Mouse (Mus musculus): ENCODE results near the gene Hnrnph3. TPM values are rescaled to one million over a fixed set of nuclear protein-coding genes. Genes with fewer than 3 reads are reported as not detected.
A peak's percentile ranks its signal among the peaks of the same experiment; 100 is the strongest.

Gene Hnrnph3
- polyA plus RNA-seq, 1 experiment from 2014 or later, result 116 TPM

- Histone ChIP-seq H3K36me3 (ENCODE audit: insufficient read depth, low read length) (no peaks in the 10 kb centered on the region), H3K27ac (ENCODE audit: low read length) (peak overlapping the region; percentile 100), H3K9me3 (ENCODE audit: low read length) (no peaks in the 10 kb centered on the region), H3K27me3 (ENCODE audit: insufficient read depth, low read length) (no peaks in the 10 kb centered on the region), H3K9ac (replicated peaks; ENCODE audit: low read length) (peak overlapping the region; percentile 100), H3K4me1 (ENCODE audit: insufficient read depth, low read length) (peaks cover 37% of the 10 kb centered on the region), H3K4me3 (ENCODE audit: low read length) (peak overlapping the region; percentile 96), H3K4me2 (replicated peaks; ENCODE audit: low read depth, low read length) (peak overlapping the region; percentile 73)
- 0% methylated on average over 8 of the region's 8 CpGs for WGBS
- ATAC-seq (ENCODE audit: low FRiP score, low TSS enrichment), result peak; percentile 75
Observed at GRCm38 (mm10) chr10:63024580-63024910, 528 bp upstream of the Hnrnph3 start.

- Histone ChIP-seq H3K4me3 (ENCODE audit: low read length) (peak overlapping the region; percentile 96), H3K27ac (ENCODE audit: low read length) (peak overlapping the region; percentile 100), H3K9me3 (ENCODE audit: low read length) (no peaks in the 10 kb centered on the region), H3K27me3 (ENCODE audit: insufficient read depth, low read length) (no peaks in the 10 kb centered on the region), H3K36me3 (ENCODE audit: insufficient read depth, low read length) (no peaks in the 10 kb centered on the region), H3K4me1 (ENCODE audit: insufficient read depth, low read length) (peaks cover 41% of the 10 kb centered on the region), H3K4me2 (replicated peaks; ENCODE audit: low read depth, low read length) (peak overlapping the region; percentile 78), H3K9ac (replicated peaks; ENCODE audit: low read length) (peak overlapping the region; percentile 100)
- peak; percentile 20 for ATAC-seq (ENCODE audit: low FRiP score, low TSS enrichment)
- WGBS, result 0% methylated on average over 64 of the region's 68 CpGs
Observed at GRCm38 (mm10) chr10:63023121-63023748, 782 bp downstream of the Hnrnph3 start.

- Histone ChIP-seq H3K27me3 (ENCODE audit: insufficient read depth, low read length) (no peaks in the 10 kb centered on the region), H3K9me3 (ENCODE audit: low read length) (no peaks in the 10 kb centered on the region), H3K27ac (ENCODE audit: low read length) (peak overlapping the region; percentile 100), H3K4me3 (ENCODE audit: low read length) (peak overlapping the region; percentile 96), H3K4me1 (ENCODE audit: insufficient read depth, low read length) (peaks cover 41% of the 10 kb centered on the region), H3K36me3 (ENCODE audit: insufficient read depth, low read length) (no peaks in the 10 kb centered on the region), H3K9ac (replicated peaks; ENCODE audit: low read length) (peak overlapping the region; percentile 100), H3K4me2 (replicated peaks; ENCODE audit: low read depth, low read length) (peak overlapping the region; percentile 78)
- WGBS, result under 1% methylated on average over 27 of the region's 27 CpGs
- ATAC-seq (ENCODE audit: low FRiP score, low TSS enrichment), result no peak
Observed at GRCm38 (mm10) chr10:63022541-63023120, 1.4 kb downstream of the Hnrnph3 start.

DNA sequence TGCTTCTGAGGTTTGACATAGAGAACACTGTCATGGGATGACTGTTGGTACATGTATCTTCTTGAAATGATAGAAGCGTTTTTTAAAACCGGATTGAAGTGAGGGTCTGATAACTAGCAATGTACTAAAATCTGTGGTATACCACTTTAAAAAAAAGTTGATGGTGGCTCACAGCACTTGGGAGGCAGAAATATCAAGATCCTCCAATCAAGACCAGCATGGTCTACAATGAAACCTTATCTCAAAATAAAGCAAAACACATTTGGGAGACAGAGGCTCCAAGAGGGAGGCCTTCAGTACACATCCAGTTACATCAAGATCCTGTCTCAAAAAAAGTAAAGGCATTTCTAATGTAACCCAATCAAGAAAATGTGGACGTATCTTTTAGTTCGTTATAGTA, 2.3 kb downstream of the Hnrnph3 start:
- Histone ChIP-seq H3K27ac (ENCODE audit: low read length) (no peak overlapping the region), H3K4me1 (ENCODE audit: insufficient read depth, low read length) (peaks cover 41% of the 10 kb centered on the region), H3K9me3 (ENCODE audit: low read length) (no peaks in the 10 kb centered on the region), H3K4me2 (replicated peaks; ENCODE audit: low read depth, low read length) (peak overlapping the region; percentile 78), H3K9ac (replicated peaks; ENCODE audit: low read length) (peak overlapping the region; percentile 100), H3K4me3 (ENCODE audit: low read length) (peak overlapping the region; percentile 96), H3K36me3 (ENCODE audit: insufficient read depth, low read length) (peaks cover 7% of the 10 kb centered on the region), H3K27me3 (ENCODE audit: insufficient read depth, low read length) (no peaks in the 10 kb centered on the region)
- no peak for ATAC-seq (ENCODE audit: low FRiP score, low TSS enrichment)
- 35% methylated on average over 4 of the region's 4 CpGs for WGBS

DNA sequence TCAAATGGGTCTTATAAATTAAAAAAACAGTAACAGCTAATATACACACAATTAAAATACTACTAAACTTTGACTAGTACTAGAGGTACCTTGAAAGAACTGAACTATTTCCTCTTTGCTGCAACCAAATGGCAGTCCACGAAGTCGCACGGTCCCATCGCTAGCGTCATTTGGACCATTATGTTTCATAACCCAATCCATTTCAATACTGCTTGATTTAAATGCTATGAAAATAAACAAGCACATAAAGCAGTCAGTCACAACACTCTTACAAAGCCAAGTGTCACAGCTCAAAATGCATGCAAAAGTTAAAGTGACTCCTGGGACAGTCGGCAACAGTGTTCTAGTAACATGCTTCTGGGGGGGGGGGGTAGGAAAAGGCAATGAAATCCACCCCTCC, 4.7 kb downstream of the Hnrnph3 start:
- no peaks in the 10 kb centered on the region for H3K27me3 ChIP-seq (ENCODE audit: insufficient read depth, low read length)
- WGBS, result 74% methylated on average over 6 of the region's 6 CpGs
- H3K9ac ChIP-seq (replicated peaks; ENCODE audit: low read length), result no peak overlapping the region

GRCm38 (mm10) chr10:63014168-63014567, 9.8 kb downstream of the Hnrnph3 start:
- no peak for ATAC-seq (ENCODE audit: low FRiP score, low TSS enrichment)
- Histone ChIP-seq H3K9ac (replicated peaks; ENCODE audit: low read length) (no peak overlapping the region), H3K4me1 (ENCODE audit: insufficient read depth, low read length) (0 out of 2 replicates have a peak, but pooled peaks cover under 1% of the 10 kb centered on the region), H3K4me2 (replicated peaks; ENCODE audit: low read depth, low read length) (no peak overlapping the region), H3K27ac (ENCODE audit: low read length) (no peak overlapping the region), H3K9me3 (ENCODE audit: low read length) (no peaks in the 10 kb centered on the region), H3K27me3 (ENCODE audit: insufficient read depth, low read length) (no peaks in the 10 kb centered on the region), H3K4me3 (ENCODE audit: low read length) (no peak overlapping the region), H3K36me3 (ENCODE audit: insufficient read depth, low read length) (peaks cover 62% of the 10 kb centered on the region)
- WGBS, result 91% methylated on average over 9 of the region's 9 CpGs

More for the DNA sequence above, 4.7 kb downstream of the Hnrnph3 start:
- peaks cover 23% of the 10 kb centered on the region for H3K4me1 ChIP-seq (ENCODE audit: insufficient read depth, low read length)
- H3K27ac ChIP-seq (ENCODE audit: low read length), result no peak overlapping the region
- ATAC-seq (ENCODE audit: low FRiP score, low TSS enrichment), result no peak
- no peaks in the 10 kb centered on the region for H3K9me3 ChIP-seq (ENCODE audit: low read length)
- H3K4me3 ChIP-seq (ENCODE audit: low read length), result no peak overlapping the region
- no peak overlapping the region for H3K4me2 ChIP-seq (replicated peaks; ENCODE audit: low read depth, low read length)
- peaks cover 22% of the 10 kb centered on the region for H3K36me3 ChIP-seq (ENCODE audit: insufficient read depth, low read length)

DNA sequence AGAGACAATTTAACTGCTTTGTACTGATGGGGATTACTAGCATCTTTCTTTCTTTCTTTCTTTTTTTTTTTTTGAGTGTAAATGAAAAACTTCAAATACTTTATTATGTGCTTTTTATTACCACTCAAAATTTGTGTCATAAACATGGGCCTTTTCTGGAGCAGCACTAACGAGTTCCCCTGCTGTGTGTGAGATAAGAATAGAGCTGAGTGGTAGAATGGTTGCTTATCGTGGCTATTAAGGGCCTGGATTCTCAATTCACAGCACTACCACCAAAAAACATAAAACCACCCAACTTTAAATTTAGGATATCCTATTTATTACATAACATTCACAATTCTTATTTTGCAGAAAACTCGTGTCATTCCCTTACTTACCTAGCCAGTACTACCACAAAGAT, 10.5 kb downstream of the Hnrnph3 start:
- H3K4me2 ChIP-seq (replicated peaks; ENCODE audit: low read depth, low read length), result no peak overlapping the region
- WGBS, result 86% methylated on average over 3 of the region's 3 CpGs
- no peak for ATAC-seq (ENCODE audit: low FRiP score, low TSS enrichment)
- H3K9ac ChIP-seq (replicated peaks; ENCODE audit: low read length), result no peak overlapping the region
- H3K27me3 ChIP-seq (ENCODE audit: insufficient read depth, low read length), result no peaks in the 10 kb centered on the region
- no peaks in the 10 kb centered on the region for H3K9me3 ChIP-seq (ENCODE audit: low read length)
- H3K4me1 ChIP-seq (ENCODE audit: insufficient read depth, low read length), result no peaks in the 10 kb centered on the region
- H3K36me3 ChIP-seq (ENCODE audit: insufficient read depth, low read length), result peaks cover 66% of the 10 kb centered on the region
- H3K4me3 ChIP-seq (ENCODE audit: low read length), result no peak overlapping the region
- H3K27ac ChIP-seq (ENCODE audit: low read length), result no peak overlapping the region

- Histone ChIP-seq H3K9ac (replicated peaks; ENCODE audit: low read length) (no peak overlapping the region), H3K27ac (ENCODE audit: low read length) (no peak overlapping the region), H3K4me1 (ENCODE audit: insufficient read depth, low read length) (no peaks in the 10 kb centered on the region), H3K4me2 (replicated peaks; ENCODE audit: low read depth, low read length) (no peak overlapping the region), H3K27me3 (ENCODE audit: insufficient read depth, low read length) (no peaks in the 10 kb centered on the region), H3K36me3 (ENCODE audit: insufficient read depth, low read length) (peaks cover 66% of the 10 kb centered on the region), H3K4me3 (ENCODE audit: low read length) (no peak overlapping the region), H3K9me3 (ENCODE audit: low read length) (no peaks in the 10 kb centered on the region)
- 88% methylated on average over 6 of the region's 6 CpGs for WGBS
- ATAC-seq (ENCODE audit: low FRiP score, low TSS enrichment), result no peak
Observed at GRCm38 (mm10) chr10:63011556-63011955, 12.5 kb downstream of the Hnrnph3 start.

DNA sequence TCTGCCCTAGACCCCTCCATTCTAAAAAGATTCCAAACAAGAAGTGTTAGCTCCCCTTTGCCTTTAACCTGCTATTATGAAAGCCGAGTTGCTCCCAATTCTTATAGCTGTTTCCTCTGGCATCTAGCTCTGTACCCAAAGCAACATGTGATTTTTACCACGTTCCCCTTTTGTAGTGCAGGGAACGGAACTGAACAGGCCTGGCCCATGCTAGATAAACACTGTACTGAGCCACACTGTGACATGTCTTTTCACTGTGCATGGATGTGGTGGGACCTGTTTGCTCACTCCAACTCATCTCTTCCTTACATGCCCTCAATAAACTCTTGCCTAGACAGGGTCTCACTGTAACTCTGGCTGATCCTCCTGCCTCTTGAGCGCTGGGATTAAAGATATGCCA, 13.7 kb downstream of the Hnrnph3 start:
- H3K27me3 ChIP-seq (ENCODE audit: insufficient read depth, low read length), result no peaks in the 10 kb centered on the region
- no peak overlapping the region for H3K27ac ChIP-seq (ENCODE audit: low read length)
- no peak overlapping the region for H3K4me2 ChIP-seq (replicated peaks; ENCODE audit: low read depth, low read length)
- no peaks in the 10 kb centered on the region for H3K4me1 ChIP-seq (ENCODE audit: insufficient read depth, low read length)
- no peak overlapping the region for H3K4me3 ChIP-seq (ENCODE audit: low read length)
- no peaks in the 10 kb centered on the region for H3K9me3 ChIP-seq (ENCODE audit: low read length)
- no peak for ATAC-seq (ENCODE audit: low FRiP score, low TSS enrichment)
- peaks cover 64% of the 10 kb centered on the region for H3K36me3 ChIP-seq (ENCODE audit: insufficient read depth, low read length)
- WGBS, result 92% methylated on average over 4 of the region's 4 CpGs
- no peak overlapping the region for H3K9ac ChIP-seq (replicated peaks; ENCODE audit: low read length)

GRCm38 (mm10) chr10:63008193-63008592, 15.8 kb downstream of the Hnrnph3 start:
- Histone ChIP-seq H3K27me3 (ENCODE audit: insufficient read depth, low read length) (no peaks in the 10 kb centered on the region), H3K4me2 (replicated peaks; ENCODE audit: low read depth, low read length) (no peak overlapping the region), H3K4me1 (ENCODE audit: insufficient read depth, low read length) (no peaks in the 10 kb centered on the region), H3K27ac (ENCODE audit: low read length) (no peak overlapping the region), H3K36me3 (ENCODE audit: insufficient read depth, low read length) (peaks cover 64% of the 10 kb centered on the region), H3K9me3 (ENCODE audit: low read length) (no peaks in the 10 kb centered on the region), H3K4me3 (ENCODE audit: low read length) (no peak overlapping the region), H3K9ac (replicated peaks; ENCODE audit: low read length) (no peak overlapping the region)
- 68% methylated on average over 3 of the region's 3 CpGs for WGBS
- ATAC-seq (ENCODE audit: low FRiP score, low TSS enrichment), result no peak

Measured in kidney, embryonic 16.5 days (tissue).